Mouse (Mus musculus) ES-E14 (cell line): ENCODE data around the gene Slc9a9.

ENCODE experiments used
- CHD2 ChIP-seq: IDR thresholded peaks from 2 replicates; pipeline ENCODE4 v1.6.1; 2014; ENCODE audit warnings: mild to moderate bottlenecking, low read depth, low read length, inconsistent platforms
- HCFC1 ChIP-seq: IDR thresholded peaks from 2 replicates; pipeline ENCODE4 v1.6.1; 2012; ENCODE audit warnings: low read length, inconsistent platforms, borderline replicate concordance; ENCODE audit not compliant: insufficient read depth

- no peak for TF ChIP-seq HCFC1
- no peak for TF ChIP-seq CHD2
Measured at GRCm38 (mm10) chr9:94738555-94739427, 69.1 kb downstream of the Slc9a9 start.
